Mouse (Mus musculus) myocyte (in vitro differentiated cells): ENCODE results near the gene Prkch.

Experiments used
- CEBPB ChIP-seq: IDR thresholded peaks from 2 replicates; pipeline ENCODE4 v1.6.1; 2011; ENCODE audit warnings: mild to moderate bottlenecking, moderate library complexity; ENCODE audit not compliant: poor library complexity, insufficient read depth, severe bottlenecking
- MYOD1 ChIP-seq, 3 experiments: IDR thresholded peaks; one replicate each; pipeline ENCODE4 v1.6.1; 2011; ENCODE audit warnings: control low read depth in 2 of 3, low read depth in 2 of 3, mild to moderate bottlenecking in 2 of 3, moderate library complexity in 1 of 3; ENCODE audit not compliant: insufficient read length in 2 of 3, control insufficient read depth in 1 of 3
- POLR2A ChIP-seq: IDR thresholded peaks from one replicate; pipeline ENCODE4 v1.6.1; 2011; ENCODE audit warnings: low read depth, mild to moderate bottlenecking, control low read depth, moderate library complexity; ENCODE audit not compliant: insufficient read length
- TCF12 ChIP-seq: IDR thresholded peaks from one replicate; pipeline ENCODE4 v1.6.1; 2011; ENCODE audit warnings: mild to moderate bottlenecking, control low read depth; ENCODE audit not compliant: poor library complexity, insufficient read depth, severe bottlenecking
- USF1 ChIP-seq: IDR thresholded peaks from one replicate; pipeline ENCODE4 v1.6.1; 2011; ENCODE audit warnings: low read depth, mild to moderate bottlenecking, control low read depth, moderate library complexity

GRCm38 (mm10) chr12:73803946-73804345 is 219.3 kb downstream of the Prkch start:
- no peak for TF ChIP-seq POLR2A
- no peak for TF ChIP-seq MYOD1 (IDR thresholded peaks at IDR 0.05; ENCODE audit: control insufficient read depth in 1 of 3, insufficient read length in 2 of 3, low read depth in 2 of 3)
- no peak for TF ChIP-seq CEBPB
- TF ChIP-seq TCF12: no peak
- no peak for TF ChIP-seq USF1
